Mouse (Mus musculus) heart, postnatal 0 days (tissue): ENCODE measurements at regions not wholly inside any gene's neighbourhood (a gene's known extent, or its start where the extent isn't known, plus 50 kb on each side); places are given as distances from the start of the nearest gene placed in this dataset. TPM values are rescaled to one million over a fixed set of nuclear protein-coding genes. Genes with fewer than 3 reads are reported as not detected.

Source experiments
- ATAC-seq: fragments of 200-750 bp; cut with Nextera tagmentation; 2 replicates; pipeline ENCODE4 v1.8.0; 2017; ENCODE audit warnings: low read depth, moderate number of reproducible peaks, moderate library complexity; ENCODE audit not compliant: insufficient read depth
- DNase-seq: peaks from one replicate; pipeline ENCODE4 v3.0.0-alpha.2; 2016; ENCODE audit warnings: low spot score
- H3K27ac ChIP-seq: fragments of 300-500 bp; sonication (generic); 2 replicates; pipeline ENCODE4 v1.5.1; 2014; ENCODE audit warnings: low read depth, mild to moderate bottlenecking
- H3K27me3 ChIP-seq: fragments of 300-500 bp; sonication (generic); 2 replicates; pipeline ENCODE4 v1.6.1; 2014; ENCODE audit warnings: low read length, mixed read lengths; ENCODE audit not compliant: control insufficient read depth, insufficient read depth
- H3K36me3 ChIP-seq: fragments of 300-500 bp; sonication (generic); replicated peaks from 2 replicates; pipeline ENCODE4 v1.6.1; 2014; ENCODE audit warnings: low read length, mixed read lengths; ENCODE audit not compliant: control insufficient read depth, insufficient read depth
- H3K4me1 ChIP-seq: fragments of 300-500 bp; sonication (generic); 2 replicates; pipeline ENCODE4 v1.6.1; 2014; ENCODE audit warnings: antibody characterized with exemption; ENCODE audit not compliant: control insufficient read depth, insufficient read depth
- H3K4me2 ChIP-seq: fragments of 300-500 bp; sonication (generic); 2 replicates; pipeline ENCODE4 v1.6.1; 2014; ENCODE audit warnings: low read depth, mild to moderate bottlenecking, low read length, moderate library complexity
- H3K4me3 ChIP-seq: fragments of 300-500 bp; sonication (generic); 2 replicates; pipeline ENCODE4 v1.5.1; 2014; ENCODE audit warnings: low read depth, low read length
- H3K9ac ChIP-seq: fragments of 300-500 bp; sonication (generic); replicated peaks from 2 replicates; pipeline ENCODE4 v1.6.1; 2014; ENCODE audit warnings: low read depth, low read length, mixed read lengths
- H3K9me3 ChIP-seq: fragments of 300-500 bp; sonication (generic); replicated peaks from 2 replicates; pipeline ENCODE4 v1.6.1; 2016; ENCODE audit warnings: low read length; ENCODE audit not compliant: control insufficient read depth
- CTCF ChIP-seq: IDR thresholded peaks from 2 replicates; pipeline ENCODE4 v1.5.1; 2016; ENCODE audit warnings: antibody characterized with exemption, control low read depth, low read depth
- EP300 ChIP-seq: IDR thresholded peaks from 2 replicates; pipeline ENCODE4 v1.6.1; 2016; ENCODE audit warnings: antibody characterized with exemption, low read depth
- WGBS: fragments of 180-500 bp; shearing (Covaris S2); extraction: QIAGEN DNeasy Blood & Tissue Kit; methylation state at CpG from one replicate; pipeline ENCODE4 v1.1.7; 2014; 5-methylcytosine and 5-hydroxymethylcytosine counted together
- microRNA-seq: library from miRNA; unstranded; fragments of <30 nt; microRNA quantifications from one replicate; pipeline ENCODE4, GENCODE M21; 2016

DNA sequence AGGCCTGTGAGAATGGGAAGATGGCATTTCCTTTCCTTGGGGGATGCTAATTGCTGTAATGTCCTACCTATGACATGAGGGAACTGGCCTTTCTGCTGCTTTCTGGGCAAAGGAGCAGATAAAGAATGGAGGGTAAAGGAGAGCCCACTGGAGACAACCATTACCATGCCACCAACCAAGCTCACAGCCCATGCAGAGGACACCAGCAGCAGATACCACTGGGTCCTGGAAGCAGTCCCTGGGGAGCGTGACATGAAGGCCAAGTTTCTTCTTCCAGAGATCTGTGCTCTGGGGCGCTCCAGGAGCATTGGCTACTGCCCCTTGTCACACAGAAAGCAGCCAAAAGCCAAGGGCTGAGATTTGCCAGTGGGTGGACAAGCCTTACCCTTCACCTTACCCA lies 102.8 kb downstream of the 4931417E11Rik start:
- Histone ChIP-seq H3K4me1 (no peaks in the 10 kb centered on the region), H3K27ac (no peak overlapping the region), H3K4me2 (no peak overlapping the region), H3K9me3 (no peaks in the 10 kb centered on the region), H3K27me3 (no peaks in the 10 kb centered on the region), H3K9ac (no peak overlapping the region), H3K4me3 (no peak overlapping the region), H3K36me3 (no peaks in the 10 kb centered on the region)
- DNase-seq (no peak), ATAC-seq (no peak)
- TF ChIP-seq CTCF (no peak), EP300 (no peak)
- WGBS: 78% methylated on average over 2 of the region's 2 CpGs

DNA sequence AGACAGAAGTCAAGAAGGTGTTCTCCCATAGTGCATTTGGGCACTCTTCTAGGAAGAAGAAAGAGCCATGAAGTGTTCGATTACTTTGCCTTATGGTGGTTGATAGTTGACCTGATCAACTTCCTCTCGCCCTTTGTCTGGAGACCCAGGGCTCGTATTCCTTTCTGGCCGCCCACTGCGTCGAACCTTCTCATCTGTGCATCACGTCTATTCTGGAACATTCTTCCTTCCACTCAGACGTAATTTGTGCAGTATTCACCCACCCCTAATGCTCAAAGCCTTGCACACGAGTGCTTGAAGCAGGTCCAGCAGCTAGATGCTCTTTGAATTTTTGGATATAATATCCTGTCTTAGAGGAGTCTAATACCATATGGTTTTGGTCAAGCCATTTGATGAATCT lies 104.2 kb downstream of the 4931417E11Rik start:
- WGBS: 78% methylated on average over 9 of the region's 9 CpGs
- H3K4me3 ChIP-seq: no peak overlapping the region
- ATAC-seq (no peak), DNase-seq (no peak)
- H3K4me1 ChIP-seq: no peaks in the 10 kb centered on the region
- H3K27ac ChIP-seq: no peak overlapping the region
- no peak for TF ChIP-seq EP300
- no peak for TF ChIP-seq CTCF
- H3K27me3 ChIP-seq: no peaks in the 10 kb centered on the region
- H3K4me2 ChIP-seq: no peak overlapping the region
- no peaks in the 10 kb centered on the region for H3K9me3 ChIP-seq
- no peak overlapping the region for H3K9ac ChIP-seq
- no peaks in the 10 kb centered on the region for H3K36me3 ChIP-seq

GRCm38 (mm10) chr6:73334995-73335394 lies 86.8 kb downstream of the Suclg1 start:
- 54% methylated on average over 6 of the region's 6 CpGs for WGBS
- Histone ChIP-seq H3K9ac (no peak overlapping the region), H3K9me3 (no peaks in the 10 kb centered on the region), H3K4me3 (no peak overlapping the region), H3K36me3 (no peaks in the 10 kb centered on the region), H3K4me2 (no peak overlapping the region), H3K4me1 (no peaks in the 10 kb centered on the region), H3K27ac (no peak overlapping the region), H3K27me3 (no peaks in the 10 kb centered on the region)
- TF ChIP-seq CTCF: no peak
- TF ChIP-seq EP300: no peak
- ATAC-seq (no peak), DNase-seq (no peak)

- WGBS: 85% methylated on average over 11 of the region's 11 CpGs
- Histone ChIP-seq H3K4me3 (no peak overlapping the region), H3K9me3 (no peaks in the 10 kb centered on the region), H3K27ac (no peak overlapping the region), H3K27me3 (no peaks in the 10 kb centered on the region), H3K36me3 (no peaks in the 10 kb centered on the region), H3K9ac (no peak overlapping the region), H3K4me2 (no peak overlapping the region), H3K4me1 (no peaks in the 10 kb centered on the region)
- TF ChIP-seq EP300 (no peak), CTCF (no peak)
- DNase-seq: no peak
- ATAC-seq: no peak
Measured at GRCm38 (mm10) chr6:73329666-73330065, 81.5 kb downstream of the Suclg1 start.

Small RNA genes in the stretch of these regions (microRNA-seq; reads per million reads assigned to microRNA genes)
- not detected for gene Gm24370
